Mouse (Mus musculus) MEL-GATA-1-ER (cell line): ENCODE measurements around the gene Ptprj.

Source experiments
- DNase-seq: peaks from one replicate; pipeline ENCODE4 v3.0.0-alpha.2; 2012; ENCODE audit warnings: low read depth; ENCODE audit errors: extremely low read depth

The Ptprj gene

DNA sequence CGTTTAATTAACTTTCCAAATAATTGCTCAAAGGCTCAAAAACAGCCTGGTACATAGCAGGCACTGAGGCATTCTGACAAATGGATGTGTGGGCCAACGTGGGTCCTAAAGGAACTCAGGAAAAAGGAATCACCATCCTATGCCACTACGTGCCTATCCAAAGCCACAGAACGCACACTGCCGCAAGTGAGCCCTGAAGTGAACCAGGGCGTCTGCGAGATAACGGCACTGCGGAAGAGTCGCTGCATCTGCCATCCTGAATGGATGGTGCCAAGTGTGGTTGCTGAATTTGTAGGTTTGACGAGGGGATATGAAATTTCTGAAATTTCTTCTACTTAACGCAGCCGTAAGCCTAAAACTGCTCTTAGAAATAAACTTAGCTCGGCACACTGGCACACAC is 54.6 kb downstream of the Ptprj start:
- DNase-seq: no peak

- no peak for DNase-seq
Observed at GRCm38 (mm10) chr2:90522455-90522854, 58.0 kb downstream of the Ptprj start.

- DNase-seq: no peak
Observed at GRCm38 (mm10) chr2:90521909-90522308, 58.5 kb downstream of the Ptprj start.

GRCm38 (mm10) chr2:90518296-90518695 is 62.2 kb downstream of the Ptprj start:
- DNase-seq: no peak

GRCm38 (mm10) chr2:90514969-90515368 is 65.5 kb downstream of the Ptprj start:
- no peak for DNase-seq

GRCm38 (mm10) chr2:90509268-90509667 is 71.2 kb downstream of the Ptprj start:
- DNase-seq: no peak

DNA sequence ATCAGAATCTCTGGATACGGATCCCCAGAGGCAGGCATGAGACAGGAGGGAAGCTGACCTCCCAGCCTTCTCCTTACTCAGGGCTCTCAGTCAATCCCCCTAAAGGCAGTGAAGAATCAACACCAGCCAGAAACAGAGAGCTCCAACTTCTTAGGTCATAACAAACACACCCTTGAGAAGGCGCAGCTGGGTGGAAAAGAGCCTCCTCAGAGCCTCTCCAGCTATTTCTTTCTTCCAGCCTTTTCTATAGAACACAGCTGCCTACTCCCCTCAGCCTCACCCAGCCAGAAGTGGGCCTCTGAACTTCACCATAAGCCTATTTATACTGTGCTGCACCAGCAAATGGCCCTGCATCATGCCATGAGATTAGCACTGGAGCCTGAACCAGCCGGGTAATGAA is 74.3 kb downstream of the Ptprj start:
- DNase-seq: no peak

- no peak for DNase-seq
Observed at GRCm38 (mm10) chr2:90504731-90505171, 75.7 kb downstream of the Ptprj start.

DNA sequence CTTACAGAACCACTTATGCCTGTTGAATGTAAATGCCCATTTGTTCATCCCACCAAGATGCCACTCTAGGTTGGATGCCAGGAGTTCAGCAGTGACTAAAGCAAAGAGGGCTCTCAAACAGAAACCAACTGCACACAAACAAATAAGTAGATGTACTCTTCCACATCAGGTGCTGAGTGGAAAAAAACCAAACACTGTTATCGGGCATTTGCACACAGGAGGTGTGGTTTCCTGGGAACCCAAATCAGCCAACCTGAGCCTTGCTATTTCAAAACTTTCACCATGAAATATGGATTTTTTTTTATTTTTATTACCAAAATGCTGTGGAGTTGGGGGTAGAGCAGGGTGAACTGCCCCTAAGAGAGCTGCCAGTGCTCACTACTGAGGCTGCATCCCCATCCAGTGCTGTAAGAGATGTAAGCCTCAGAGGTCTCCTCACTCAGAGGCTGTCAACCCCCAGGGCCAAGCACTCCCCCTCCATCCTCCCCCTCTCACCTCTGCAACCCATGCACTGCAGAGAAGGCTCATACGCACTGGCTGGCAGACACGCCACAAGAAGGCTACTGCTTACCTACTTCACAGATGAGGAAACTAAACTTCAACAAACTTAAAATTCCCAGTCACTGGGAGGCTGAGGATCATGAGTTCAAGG is 77.1 kb downstream of the Ptprj start:
- DNase-seq: peak; percentile 88

DNA sequence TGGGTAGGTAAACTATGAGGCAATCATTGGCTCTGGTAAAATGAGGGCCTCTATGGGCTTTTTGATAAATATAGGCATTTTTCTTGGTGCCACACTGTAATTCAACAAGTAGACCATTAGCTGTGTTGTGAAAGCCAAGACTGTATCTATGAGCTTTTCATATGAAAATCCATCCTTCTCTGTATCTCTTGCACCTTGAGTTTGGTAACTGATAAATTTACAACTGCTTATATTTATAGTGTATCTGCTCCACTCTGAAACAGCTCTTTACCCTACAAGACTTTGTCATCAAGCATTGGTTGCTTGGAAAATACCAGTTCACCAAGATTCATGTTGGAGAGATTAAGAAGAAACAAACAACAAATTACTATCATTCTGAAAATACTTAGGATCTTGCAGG is 77.7 kb downstream of the Ptprj start:
- no peak for DNase-seq

- no peak for DNase-seq
Observed at GRCm38 (mm10) chr2:90501708-90502107, 78.7 kb downstream of the Ptprj start.

GRCm38 (mm10) chr2:90500892-90501291 is 79.6 kb downstream of the Ptprj start:
- DNase-seq: no peak

DNA sequence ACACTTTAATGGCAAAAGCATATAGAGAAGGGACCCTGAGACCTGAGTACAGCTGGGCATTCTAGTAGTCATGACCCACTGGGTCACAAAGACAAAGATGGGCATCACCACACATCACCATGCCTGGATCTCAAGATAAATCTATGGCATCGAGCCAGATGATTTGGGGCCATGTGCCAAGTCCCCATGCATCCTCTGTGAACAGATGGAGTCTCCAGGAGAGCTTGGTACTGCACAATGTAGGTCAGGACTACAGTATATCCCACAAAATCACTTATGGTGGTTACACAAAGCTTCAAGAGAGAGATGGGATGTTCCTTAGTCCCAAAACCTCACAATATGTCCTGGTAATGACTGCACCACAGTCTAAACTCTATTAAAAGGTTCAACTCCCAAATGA is 81.4 kb downstream of the Ptprj start:
- DNase-seq: no peak

DNA sequence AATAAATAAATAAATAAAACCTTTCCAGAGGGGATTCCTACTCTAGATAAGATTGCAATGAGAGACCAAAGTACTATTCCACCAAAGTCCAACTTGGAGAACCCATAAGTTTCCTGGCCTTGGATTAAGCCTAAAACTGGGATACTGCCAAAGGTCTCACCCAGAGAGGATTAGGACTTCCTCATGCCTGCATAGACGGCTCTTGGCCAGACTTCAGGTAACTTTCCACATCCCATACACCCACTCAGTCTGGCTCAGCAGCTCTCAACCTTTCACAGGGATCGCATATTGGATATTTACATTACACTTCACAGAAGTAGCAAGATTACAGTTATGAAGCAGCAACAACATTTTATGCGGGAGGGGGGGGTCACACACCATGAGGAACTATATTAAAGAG is 82.9 kb downstream of the Ptprj start:
- no peak for DNase-seq

GRCm38 (mm10) chr2:90496680-90497074 is 83.8 kb downstream of the Ptprj start:
- DNase-seq: no peak

DNA sequence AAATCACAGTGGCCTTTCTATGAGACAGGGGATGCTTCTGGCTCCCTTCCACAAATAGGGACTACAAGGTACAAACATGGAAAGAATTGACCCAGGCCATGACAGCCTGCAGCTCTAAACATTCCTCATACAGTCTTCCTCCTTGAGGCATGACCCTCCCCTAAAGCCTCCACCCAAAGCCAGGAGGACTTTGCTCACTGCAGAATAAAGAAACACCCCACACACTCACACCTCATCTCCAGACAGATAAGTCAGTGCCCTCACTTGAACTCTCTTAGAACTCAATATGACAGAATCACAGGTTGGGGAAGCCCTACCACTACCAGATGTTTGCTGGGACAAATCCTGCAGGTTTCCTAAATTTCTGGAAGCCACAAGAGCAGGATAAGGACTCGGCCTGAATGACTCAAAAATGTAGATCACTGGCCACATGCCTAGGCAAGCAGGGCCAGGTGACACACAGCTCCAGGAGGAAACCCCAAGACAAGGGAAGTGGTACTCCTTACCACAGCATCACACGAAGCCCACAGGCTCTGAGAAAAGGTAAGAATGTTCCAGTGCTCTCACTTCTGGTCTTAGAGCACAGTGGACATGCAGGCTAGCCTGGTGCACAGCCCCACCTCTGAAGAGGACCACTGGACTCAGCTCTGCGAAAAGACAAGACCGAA is 84.3 kb downstream of the Ptprj start:
- DNase-seq: no peak

DNA sequence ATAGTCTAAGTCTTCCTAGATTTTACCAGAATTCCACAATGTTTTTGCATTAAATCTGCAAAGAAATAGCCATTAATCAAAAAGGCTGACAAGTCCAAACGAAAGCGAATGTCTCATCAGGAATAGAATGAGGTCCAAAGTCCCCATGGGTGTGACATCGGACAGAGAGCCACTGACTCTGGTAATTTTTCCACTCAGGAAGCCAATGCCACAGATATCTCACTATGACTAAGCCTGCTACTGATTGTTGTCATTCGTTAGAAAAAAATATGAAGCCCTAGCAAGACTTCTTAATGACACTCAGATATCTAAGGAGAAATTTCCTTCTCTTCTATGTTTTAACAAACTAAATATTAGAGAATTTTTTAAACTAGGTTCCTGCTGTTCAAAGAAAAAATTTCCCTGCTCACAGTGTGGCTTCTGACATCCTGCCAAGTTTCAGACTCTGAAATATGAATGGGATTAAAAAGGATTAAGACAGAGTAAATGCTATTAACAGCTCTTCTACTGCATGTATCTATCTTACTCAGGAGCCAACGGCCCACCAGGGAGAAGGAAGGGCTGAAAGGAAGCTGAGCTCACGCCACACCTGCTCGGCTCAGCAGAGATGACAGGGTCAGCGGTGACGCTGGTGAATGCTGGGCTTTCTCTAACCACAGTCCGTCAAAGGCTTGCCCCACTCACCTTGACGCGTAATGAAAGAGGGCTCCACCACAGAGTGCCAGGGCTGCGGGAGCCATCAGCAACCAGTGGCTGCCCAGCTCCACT is 90.0 kb downstream of the Ptprj start:
- no peak for DNase-seq

DNA sequence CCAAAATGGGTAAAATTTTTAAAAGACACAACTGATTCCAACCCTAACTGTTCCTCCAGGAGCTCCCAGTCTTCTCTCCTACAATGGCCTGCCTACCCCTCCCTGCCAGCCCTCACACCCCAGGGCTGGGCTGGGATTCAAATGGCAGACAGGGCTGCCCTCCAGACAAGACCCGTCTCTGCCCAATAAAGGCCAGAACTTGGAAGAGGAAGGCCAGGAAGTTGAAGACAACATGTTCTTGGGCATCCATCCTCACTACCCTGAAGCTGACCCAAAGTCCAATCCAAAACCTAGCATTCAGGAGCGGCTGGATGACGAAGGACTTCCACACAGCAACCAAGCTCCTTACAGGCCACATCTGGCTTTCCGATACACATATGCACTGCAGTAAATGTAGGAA is 90.6 kb downstream of the Ptprj start:
- no peak for DNase-seq

DNA sequence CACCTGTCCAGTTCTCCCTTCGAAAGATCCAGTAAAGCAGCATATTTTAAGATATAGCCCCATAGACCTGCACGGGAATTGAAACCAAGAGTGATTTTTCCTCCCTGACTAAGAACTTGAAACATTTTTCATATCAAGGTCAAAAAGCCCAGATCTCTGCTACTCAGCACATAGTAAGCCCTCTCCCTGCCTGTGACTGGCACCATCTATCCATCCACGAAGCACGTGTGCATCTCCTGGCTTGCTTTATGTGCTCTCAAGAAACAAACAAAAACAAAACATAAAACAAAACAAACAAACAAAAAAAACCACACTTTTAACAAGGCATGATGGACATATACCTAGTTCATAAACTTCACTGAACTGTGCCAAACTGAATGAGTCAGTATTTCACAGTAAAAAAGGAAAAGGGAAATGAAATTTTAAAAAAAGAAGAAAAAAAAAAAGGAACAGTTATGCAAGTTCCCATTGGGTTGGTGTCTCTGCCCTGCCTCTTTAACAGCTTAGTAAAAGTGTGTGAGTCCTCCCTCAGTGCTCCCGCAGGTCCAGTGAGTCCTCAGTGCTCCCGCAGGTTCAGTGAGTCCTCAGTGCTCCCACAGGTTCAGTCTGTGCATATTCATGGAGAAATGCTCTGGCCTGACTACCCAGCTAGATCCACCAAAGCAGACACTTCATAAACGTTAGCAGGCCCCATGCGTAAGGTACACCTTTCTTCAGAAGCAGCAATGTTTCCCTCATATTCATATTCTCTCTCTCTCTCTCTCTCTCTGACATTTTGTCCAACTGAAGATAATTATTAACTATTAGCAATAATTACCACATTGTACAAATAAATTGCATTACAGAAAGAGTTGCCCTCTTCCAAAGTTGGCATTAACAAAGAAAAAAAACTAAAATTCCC is 91.5 kb downstream of the Ptprj start:
- no peak for DNase-seq

- no peak for DNase-seq
Observed at GRCm38 (mm10) chr2:90487471-90488238, 92.8 kb downstream of the Ptprj start.
